Mouse (Mus musculus): ENCODE measurements around the gene Srsf10. TPM values are rescaled to one million over a fixed set of nuclear protein-coding genes. Genes with fewer than 3 reads are reported as not detected.
A peak's percentile ranks its signal among the peaks of the same experiment; 100 is the strongest.

Srsf10 gene
- polyA plus RNA-seq, 1 experiment from 2014 or later = 361 TPM

DNA sequence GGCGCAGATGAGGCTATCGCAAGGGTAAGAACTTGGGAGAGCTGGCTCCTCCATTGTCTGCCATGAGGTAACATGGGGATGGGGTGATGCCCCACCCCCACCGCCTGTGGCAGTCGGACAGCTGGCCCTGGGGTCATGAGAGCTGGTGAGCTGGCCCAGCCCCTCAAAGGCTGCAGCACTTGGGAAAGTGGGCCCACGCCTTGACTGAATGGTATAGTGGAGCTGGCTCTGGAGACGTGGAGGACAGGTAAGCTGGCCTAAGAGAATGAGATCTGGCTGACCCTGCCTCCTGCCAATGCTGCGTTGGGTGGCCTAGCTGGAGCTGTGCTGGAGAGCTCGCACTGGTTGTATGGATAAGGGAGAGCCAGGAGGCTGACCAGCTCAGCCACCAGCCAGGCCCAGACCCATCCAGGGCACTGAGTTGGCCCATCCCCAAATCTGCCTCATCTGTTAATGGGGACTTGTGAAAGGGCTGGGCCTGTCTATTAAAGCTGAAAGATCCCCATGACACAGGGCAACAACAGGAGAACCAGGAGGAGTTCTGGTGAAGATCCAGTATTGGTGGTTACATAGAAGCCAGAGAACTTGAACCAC, 21.3 kb upstream of the Srsf10 start:
- H3K27ac ChIP-seq = no peak overlapping the region
- WGBS = 83% methylated on average over 8 of the region's 8 CpGs

DNA sequence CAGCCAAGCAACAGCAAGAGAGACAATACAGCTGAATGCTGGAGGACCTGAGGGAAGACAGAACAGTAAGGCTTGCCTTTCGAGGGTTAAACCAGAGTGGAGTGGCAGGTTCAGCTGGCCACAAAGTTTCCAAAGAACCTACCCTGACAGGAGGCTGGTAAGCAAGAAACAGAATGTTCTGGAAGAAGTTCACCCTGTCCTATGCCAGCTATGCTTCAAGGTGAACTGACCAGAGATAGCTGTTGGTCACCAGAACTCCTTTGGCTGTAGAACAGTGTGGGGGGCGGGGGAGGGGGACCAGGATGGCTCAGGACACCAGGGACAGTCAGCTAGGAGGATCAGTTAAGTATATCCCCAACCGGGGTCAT, 16.6 kb upstream of the Srsf10 start:
- H3K27ac ChIP-seq = no peak overlapping the region
- peaks cover 1% of the 10 kb centered on the region; the same call in 1 of the 2 replicates for H3K4me1 ChIP-seq
- no peaks in the 10 kb centered on the region for H3K36me3 ChIP-seq
- no peak overlapping the region for H3K9ac ChIP-seq
- no peaks in the 10 kb centered on the region for H3K9me3 ChIP-seq
- H3K27me3 ChIP-seq = no peaks in the 10 kb centered on the region
- no peak overlapping the region for H3K4me3 ChIP-seq
- WGBS = 76% methylated on average over 3 of the region's 3 CpGs
- no peak for ATAC-seq (ENCODE audit: insufficient number of reproducible peaks, insufficient read depth, low FRiP score, low TSS enrichment)
- H3K4me2 ChIP-seq (replicated peaks) = no peak overlapping the region

More for the DNA sequence above, 21.3 kb upstream of the Srsf10 start:
- H3K36me3 ChIP-seq = no peaks in the 10 kb centered on the region
- H3K9me3 ChIP-seq = no peaks in the 10 kb centered on the region
- no peak overlapping the region for H3K9ac ChIP-seq
- peaks cover 9% of the 10 kb centered on the region; the same call in 1 of the 2 replicates for H3K4me1 ChIP-seq
- no peak overlapping the region for H3K4me3 ChIP-seq
- H3K27me3 ChIP-seq = no peaks in the 10 kb centered on the region
- no peak for ATAC-seq (ENCODE audit: insufficient number of reproducible peaks, insufficient read depth, low FRiP score, low TSS enrichment)
- H3K4me2 ChIP-seq (replicated peaks) = no peak overlapping the region

DNA sequence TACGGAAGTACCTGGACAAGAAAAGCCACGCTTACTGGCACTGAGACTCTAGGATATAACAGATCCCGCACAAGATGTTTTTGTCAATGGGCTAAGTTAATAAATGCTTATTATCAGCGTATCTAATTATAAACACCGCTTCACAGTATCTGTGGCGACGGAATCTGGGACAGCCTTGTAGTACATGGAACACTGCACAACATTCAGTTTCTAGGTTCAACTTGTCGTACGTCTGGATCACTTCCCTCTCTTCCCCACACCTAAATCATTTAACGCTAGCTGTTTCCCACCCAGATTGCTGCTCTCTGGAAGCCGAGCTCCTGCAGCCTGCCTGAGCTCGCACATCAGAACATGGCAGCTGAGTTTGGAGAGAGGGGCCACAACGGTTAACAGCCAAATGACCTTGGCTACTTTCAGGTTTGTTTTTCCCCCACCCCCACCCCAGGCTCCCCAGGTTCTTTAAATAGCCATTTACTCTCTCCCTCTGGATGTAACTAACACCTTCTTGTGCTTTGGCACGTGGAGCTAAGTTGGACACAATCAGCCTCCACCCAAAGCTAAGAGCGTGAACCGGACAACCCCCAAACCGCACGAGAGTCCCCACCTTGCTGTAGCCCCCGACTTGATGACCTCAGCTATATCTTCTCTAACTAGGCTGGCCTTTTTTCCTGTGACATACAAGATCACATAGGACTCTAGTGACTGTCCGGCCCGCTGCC, 16.1 kb upstream of the Srsf10 start:
- Histone ChIP-seq H3K27ac (0 out of 2 replicates have a peak overlapping the region, but pooled peaks have one; percentile 6), H3K4me3 (no peak overlapping the region), H3K9ac (no peak overlapping the region), H3K9me3 (no peaks in the 10 kb centered on the region), H3K36me3 (no peaks in the 10 kb centered on the region), H3K4me1 (no peaks in the 10 kb centered on the region), H3K27me3 (no peaks in the 10 kb centered on the region), H3K4me2 (replicated peaks) (no peak overlapping the region)
- WGBS = 81% methylated on average over 21 of the region's 21 CpGs
- ATAC-seq (ENCODE audit: insufficient number of reproducible peaks, insufficient read depth, low FRiP score, low TSS enrichment) = no peak

DNA sequence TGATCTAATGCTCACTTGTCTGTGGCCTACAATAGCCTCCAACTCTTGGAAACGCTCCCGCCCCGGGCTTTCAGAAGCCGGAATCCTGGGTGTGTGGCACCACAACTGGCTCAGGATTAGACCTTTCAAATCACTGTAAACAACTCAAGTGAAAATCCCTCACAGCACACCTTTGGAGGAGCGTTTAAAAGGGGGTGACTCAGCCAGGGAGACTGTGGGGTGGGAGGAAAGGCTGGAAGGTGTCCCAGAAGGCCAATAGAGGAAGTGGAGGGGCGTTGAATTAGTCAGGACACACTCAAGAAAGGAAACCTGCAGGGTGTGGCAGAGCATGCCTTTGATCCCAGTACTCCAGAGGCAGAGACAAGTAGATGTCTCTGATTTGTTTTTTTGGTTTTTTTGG, 11.1 kb upstream of the Srsf10 start:
- Histone ChIP-seq H3K27ac (no peak overlapping the region), H3K4me3 (no peak overlapping the region), H3K27me3 (no peaks in the 10 kb centered on the region), H3K9me3 (no peaks in the 10 kb centered on the region), H3K4me1 (no peaks in the 10 kb centered on the region), H3K9ac (no peak overlapping the region), H3K36me3 (no peaks in the 10 kb centered on the region), H3K4me2 (replicated peaks) (no peak overlapping the region)
- ATAC-seq (ENCODE audit: insufficient number of reproducible peaks, insufficient read depth, low FRiP score, low TSS enrichment) = no peak
- 82% methylated on average over 6 of the region's 6 CpGs for WGBS

DNA sequence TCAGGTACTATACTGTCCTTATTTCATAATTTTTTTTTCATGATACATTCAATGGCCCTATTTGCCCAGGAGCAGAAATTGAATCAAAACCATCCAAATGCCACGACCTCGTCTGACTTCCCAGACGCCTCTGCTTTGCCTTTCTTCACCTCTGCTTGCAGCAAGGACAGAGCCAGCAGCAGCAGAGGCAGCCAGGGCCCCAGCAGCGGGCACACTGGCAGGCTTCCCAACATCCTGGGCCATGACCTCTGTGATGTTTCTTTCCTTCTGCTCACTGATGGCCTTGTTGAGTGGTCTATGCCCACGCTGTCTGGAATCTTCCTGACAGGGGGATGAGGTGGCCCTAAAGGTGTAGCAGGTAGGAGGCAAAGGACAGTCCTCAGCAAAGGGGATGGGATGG, 8.0 kb upstream of the Srsf10 start:
- ATAC-seq (ENCODE audit: insufficient number of reproducible peaks, insufficient read depth, low FRiP score, low TSS enrichment) = no peak
- Histone ChIP-seq H3K36me3 (no peaks in the 10 kb centered on the region), H3K9me3 (no peaks in the 10 kb centered on the region), H3K9ac (no peak overlapping the region), H3K4me1 (peaks cover 12% of the 10 kb centered on the region), H3K27ac (no peak overlapping the region), H3K27me3 (no peaks in the 10 kb centered on the region), H3K4me3 (no peak overlapping the region), H3K4me2 (replicated peaks) (no peak overlapping the region)
- WGBS = 54% methylated on average over 5 of the region's 5 CpGs

DNA sequence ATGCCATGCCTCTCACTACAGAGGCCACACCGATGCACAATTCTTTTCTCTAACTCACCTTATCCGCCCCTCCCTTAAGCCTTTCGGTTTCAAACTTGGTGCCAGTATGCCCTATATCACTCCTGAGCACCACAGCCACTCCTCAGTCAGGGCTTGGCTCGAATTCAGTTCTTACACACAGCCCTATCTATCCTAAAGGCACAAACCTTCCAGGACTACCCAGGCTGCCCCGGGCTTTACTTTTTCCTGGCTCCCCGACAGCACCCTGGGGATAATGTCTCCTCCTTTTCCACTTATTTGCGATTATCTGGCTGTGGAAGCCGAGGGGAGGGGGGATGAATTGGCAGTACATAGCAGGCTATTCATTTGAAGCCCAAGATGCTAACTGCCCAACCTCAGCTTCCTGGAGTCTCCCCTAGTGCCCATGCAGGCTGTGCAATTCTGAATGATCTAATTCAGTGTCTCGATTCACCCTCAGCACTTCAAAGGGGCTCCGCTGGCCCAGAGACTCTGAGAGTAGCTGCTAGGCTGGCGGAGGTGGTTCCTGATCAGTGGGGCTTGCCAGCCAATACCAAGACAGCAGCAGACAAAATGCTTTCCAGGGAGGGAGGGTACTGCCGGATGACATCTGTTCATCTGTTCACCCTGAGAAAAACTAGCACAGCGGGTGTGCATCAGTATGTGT, 5.0 kb upstream of the Srsf10 start:
- no peak; the same call in 1 of the 2 replicates for ATAC-seq (ENCODE audit: insufficient number of reproducible peaks, insufficient read depth, low FRiP score, low TSS enrichment)
- 31% methylated on average over 13 of the region's 13 CpGs for WGBS
- H3K4me3 ChIP-seq = no peak overlapping the region
- 0 out of 2 replicates have a peak overlapping the region, but pooled peaks have one; percentile 1 for H3K27ac ChIP-seq
- no peak overlapping the region; the same call in 1 of the 2 replicates for H3K4me2 ChIP-seq (replicated peaks)
- peaks cover 12% of the 10 kb centered on the region for H3K4me1 ChIP-seq
- H3K36me3 ChIP-seq = no peaks in the 10 kb centered on the region
- no peaks in the 10 kb centered on the region for H3K9me3 ChIP-seq
- no peaks in the 10 kb centered on the region for H3K27me3 ChIP-seq
- H3K9ac ChIP-seq = 0 out of 2 replicates have a peak overlapping the region, but pooled peaks have one; percentile 15

DNA sequence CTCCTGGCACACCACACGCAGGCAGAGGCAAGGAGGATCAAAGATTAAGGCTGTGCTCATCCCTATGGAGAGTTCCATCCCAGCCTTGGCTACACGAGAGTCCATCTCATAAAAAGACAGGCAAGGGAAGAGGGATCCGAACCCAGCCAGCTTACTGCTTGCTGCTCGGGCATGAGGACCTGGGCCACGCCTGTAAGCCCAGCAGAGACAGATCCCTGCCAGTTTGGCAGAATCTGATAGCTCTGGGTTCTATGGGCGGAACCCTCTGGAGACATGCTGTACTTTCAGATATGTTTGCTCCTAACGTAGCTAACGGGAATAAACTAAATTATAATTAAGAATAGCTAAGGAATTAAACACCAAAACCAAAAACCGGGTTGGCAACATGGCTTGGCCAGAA, 3.6 kb upstream of the Srsf10 start:
- no peak overlapping the region for H3K27ac ChIP-seq
- no peak overlapping the region for H3K4me3 ChIP-seq
- peaks cover 12% of the 10 kb centered on the region for H3K4me1 ChIP-seq
- no peak for ATAC-seq (ENCODE audit: insufficient number of reproducible peaks, insufficient read depth, low FRiP score, low TSS enrichment)
- H3K36me3 ChIP-seq = no peaks in the 10 kb centered on the region
- no peaks in the 10 kb centered on the region for H3K27me3 ChIP-seq
- H3K4me2 ChIP-seq (replicated peaks) = no peak overlapping the region
- 85% methylated on average over 9 of the region's 9 CpGs for WGBS
- H3K9ac ChIP-seq = no peak overlapping the region
- H3K9me3 ChIP-seq = no peaks in the 10 kb centered on the region

DNA sequence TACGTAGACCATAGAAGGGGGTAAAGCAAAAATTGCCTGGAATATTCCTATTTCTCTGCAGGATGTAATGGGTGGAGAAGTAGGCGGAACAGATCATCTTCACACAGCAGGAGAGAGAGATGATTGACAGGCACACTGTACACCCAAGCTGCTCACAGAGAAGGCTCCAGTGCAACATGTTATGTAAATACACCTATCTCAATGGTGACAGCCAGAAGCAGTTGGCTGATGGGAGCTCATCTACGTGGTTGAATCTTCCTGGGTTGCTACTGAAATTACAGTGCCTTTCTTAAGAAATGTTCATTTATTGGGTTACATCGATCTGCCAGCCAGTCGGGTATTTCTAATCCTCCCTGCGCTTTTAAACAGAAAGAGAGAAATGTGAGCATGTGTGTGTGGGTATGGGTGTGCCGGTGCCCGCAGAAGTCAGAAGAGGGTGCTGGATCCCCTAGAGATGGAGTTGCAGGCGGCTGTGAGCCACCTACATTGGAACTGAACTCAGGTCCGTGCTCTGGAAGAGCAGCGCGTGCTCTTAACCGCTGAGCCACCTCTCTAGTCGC, 1.5 kb upstream of the Srsf10 start:
- Histone ChIP-seq H3K9ac (no peak overlapping the region), H3K27me3 (no peaks in the 10 kb centered on the region), H3K36me3 (no peaks in the 10 kb centered on the region), H3K27ac (peak overlapping the region; percentile 98; the same call in 1 of the 2 replicates), H3K9me3 (no peaks in the 10 kb centered on the region), H3K4me2 (replicated peaks) (no peak overlapping the region), H3K4me1 (peaks cover 24% of the 10 kb centered on the region), H3K4me3 (no peak overlapping the region)
- WGBS = 91% methylated on average over 14 of the region's 14 CpGs
- no peak for ATAC-seq (ENCODE audit: insufficient number of reproducible peaks, insufficient read depth, low FRiP score, low TSS enrichment)

DNA sequence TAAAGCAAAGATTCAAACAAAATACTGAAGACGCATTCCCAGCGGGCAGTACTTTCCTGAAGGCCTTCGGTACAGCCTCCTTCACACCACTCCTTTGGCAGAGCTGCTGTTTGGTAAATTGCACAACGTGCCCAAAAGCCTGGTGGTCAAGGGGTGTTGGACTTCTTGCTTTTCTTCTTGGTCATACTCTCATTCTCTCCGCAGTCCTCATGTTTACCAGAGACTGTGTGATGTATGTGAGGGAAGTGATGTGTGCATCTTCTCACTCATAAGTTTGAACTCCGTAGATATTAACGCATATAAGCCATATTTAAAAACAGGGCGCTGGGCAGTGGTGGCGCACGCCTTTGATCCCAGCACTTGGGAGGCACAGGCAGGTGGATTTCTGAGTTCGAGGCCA, 917 bp upstream of the Srsf10 start:
- no peak for ATAC-seq (ENCODE audit: insufficient number of reproducible peaks, insufficient read depth, low FRiP score, low TSS enrichment)
- no peaks in the 10 kb centered on the region for H3K27me3 ChIP-seq
- no peaks in the 10 kb centered on the region for H3K9me3 ChIP-seq
- no peaks in the 10 kb centered on the region for H3K36me3 ChIP-seq
- peak overlapping the region; percentile 70 for H3K4me2 ChIP-seq (replicated peaks)
- H3K4me3 ChIP-seq = peak overlapping the region; percentile 92; the same call in 1 of the 2 replicates
- H3K27ac ChIP-seq = peak overlapping the region; percentile 98
- peaks cover 28% of the 10 kb centered on the region for H3K4me1 ChIP-seq
- peak overlapping the region; percentile 98; the same call in 1 of the 2 replicates for H3K9ac ChIP-seq
- WGBS = 79% methylated on average over 11 of the region's 11 CpGs

DNA sequence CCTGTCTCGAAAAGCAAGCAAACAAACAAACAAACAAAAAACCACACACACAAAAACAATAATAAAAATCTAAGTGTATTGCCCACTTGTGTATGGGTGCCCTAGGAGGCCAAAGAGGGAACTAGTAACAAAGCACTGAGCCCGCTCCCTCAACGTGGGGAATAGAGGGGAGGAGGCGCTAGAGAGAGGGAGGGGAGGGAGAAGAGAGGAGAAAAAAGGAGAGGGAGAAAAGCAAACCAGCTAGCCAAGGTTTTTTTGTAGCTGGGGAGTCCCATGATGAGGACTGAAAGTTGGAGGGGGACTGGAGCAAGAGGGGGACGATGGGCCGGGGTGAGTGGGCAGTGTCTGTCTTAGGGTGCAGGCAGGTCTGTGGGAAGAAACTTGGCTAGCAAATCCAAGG, 467 bp upstream of the Srsf10 start:
- H3K36me3 ChIP-seq = no peaks in the 10 kb centered on the region
- no peak for ATAC-seq (ENCODE audit: insufficient number of reproducible peaks, insufficient read depth, low FRiP score, low TSS enrichment)
- peak overlapping the region; percentile 92 for H3K4me3 ChIP-seq
- peaks cover 30% of the 10 kb centered on the region for H3K4me1 ChIP-seq
- peak overlapping the region; percentile 70 for H3K4me2 ChIP-seq (replicated peaks)
- H3K27me3 ChIP-seq = no peaks in the 10 kb centered on the region
- H3K9ac ChIP-seq = peak overlapping the region; percentile 98
- H3K9me3 ChIP-seq = no peaks in the 10 kb centered on the region
- peak overlapping the region; percentile 98 for H3K27ac ChIP-seq
- 14% methylated on average over 6 of the region's 6 CpGs for WGBS

DNA sequence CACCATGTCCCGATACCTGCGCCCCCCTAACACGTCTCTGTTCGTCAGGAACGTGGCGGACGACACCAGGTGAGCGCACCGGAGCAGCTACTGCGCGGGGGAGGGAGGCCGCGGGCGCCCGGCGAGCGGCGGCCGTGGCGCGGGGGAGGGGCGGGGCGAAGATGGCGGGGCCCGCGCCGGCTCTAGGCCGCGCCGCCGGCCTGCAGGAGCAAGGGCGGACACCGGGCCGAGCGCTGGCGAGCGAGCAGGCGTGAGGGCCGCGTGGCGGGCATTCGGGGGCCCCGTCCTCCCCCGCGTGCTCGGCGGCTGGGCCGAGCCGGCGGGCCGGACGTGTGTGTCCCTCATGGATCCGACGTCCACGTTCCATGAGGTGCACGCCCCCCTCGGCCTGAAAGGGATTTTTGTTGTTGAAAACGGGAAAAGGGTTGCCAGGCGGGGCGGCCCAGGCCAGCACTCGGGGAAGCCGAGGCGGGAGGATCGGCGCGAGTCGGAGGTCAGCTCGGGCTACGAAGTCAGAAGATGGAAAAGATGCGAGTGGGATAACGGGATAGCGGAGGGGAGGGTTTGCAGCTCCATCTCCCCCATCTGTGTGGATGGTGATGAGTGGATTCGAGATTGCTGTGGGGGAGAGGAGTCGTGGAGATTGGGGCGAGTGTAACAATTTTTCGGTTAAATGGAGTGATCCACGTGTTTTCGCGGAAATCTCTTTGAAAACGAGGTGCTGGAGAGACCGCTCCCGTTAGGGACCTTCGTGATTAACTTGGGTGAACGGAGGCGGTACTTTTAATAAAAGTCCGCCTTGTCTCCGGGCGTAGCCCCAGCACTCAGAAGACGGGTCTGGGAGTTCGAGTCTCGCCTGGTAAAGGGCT, 910 bp downstream of the Srsf10 start:
- peak overlapping the region; percentile 70 for H3K4me2 ChIP-seq (replicated peaks)
- WGBS = under 1% methylated on average over 59 of the region's 91 CpGs
- peak overlapping the region; percentile 98 for H3K27ac ChIP-seq
- peak overlapping the region; percentile 98 for H3K9ac ChIP-seq
- no peaks in the 10 kb centered on the region for H3K27me3 ChIP-seq
- H3K9me3 ChIP-seq = no peaks in the 10 kb centered on the region
- H3K4me1 ChIP-seq = peaks cover 29% of the 10 kb centered on the region
- no peaks in the 10 kb centered on the region for H3K36me3 ChIP-seq
- ATAC-seq (ENCODE audit: insufficient number of reproducible peaks, insufficient read depth, low FRiP score, low TSS enrichment) = peak; percentile 68
- peak overlapping the region; percentile 92 for H3K4me3 ChIP-seq

Data from embryonic facial prominence, embryonic 12.5 days (tissue).